Mouse (Mus musculus) lung, adult 2 months (tissue): ENCODE data around the gene Olfr374. TPM values are rescaled to one million over a fixed set of nuclear protein-coding genes. Genes with fewer than 3 reads are reported as not detected.
"Not testable (repeated sequence)": the region's sequence is repeated elsewhere in the genome, so short reads cannot be mapped to it uniquely, and the experiment has no call there.

Source experiments
- DNase-seq: peaks from one replicate; pipeline ENCODE4 v3.0.0; 2022
- H3K4me1 ChIP-seq: fragments of 200-500 bp; 2 replicates; pipeline ENCODE4 v1.6.1; 2011; ENCODE audit warnings: low read length; ENCODE audit not compliant: control insufficient read depth, insufficient read depth
- H3K4me3 ChIP-seq: fragments of 200-500 bp; replicated peaks from 2 replicates; pipeline ENCODE3; 2011; ENCODE audit warnings: low read depth, mild to moderate bottlenecking, control low read depth, low read length; ENCODE audit errors: extremely low read depth
- CTCF ChIP-seq: fragments of 200-500 bp; IDR thresholded peaks from 2 replicates; pipeline ENCODE4 v1.5.1; 2011; ENCODE audit warnings: mild to moderate bottlenecking, low read length, control low read depth; ENCODE audit not compliant: insufficient read depth
- POLR2A ChIP-seq: fragments of 200-500 bp; IDR thresholded peaks from 2 replicates; pipeline ENCODE4 v1.6.1; 2011; ENCODE audit warnings: low read depth, mild to moderate bottlenecking, control low read depth, low read length, borderline replicate concordance; ENCODE audit errors: extremely low read depth
- WGBS: fragments of 180-500 bp; shearing (Covaris S2); methylation state at CpG from one replicate; pipeline ENCODE4 v1.1.7; 2018; 5-methylcytosine and 5-hydroxymethylcytosine counted together
- polyA plus RNA-seq: library from polyadenylated mRNA; depleted of rRNA; stranded (reverse); fragments of >200 nt; gene quantifications from 2 replicates; pipeline ENCODE4 v1.2.3, GENCODE M21; 2012

The Olfr374 gene
- polyA plus RNA-seq, 1 experiment = not detected

DNA sequence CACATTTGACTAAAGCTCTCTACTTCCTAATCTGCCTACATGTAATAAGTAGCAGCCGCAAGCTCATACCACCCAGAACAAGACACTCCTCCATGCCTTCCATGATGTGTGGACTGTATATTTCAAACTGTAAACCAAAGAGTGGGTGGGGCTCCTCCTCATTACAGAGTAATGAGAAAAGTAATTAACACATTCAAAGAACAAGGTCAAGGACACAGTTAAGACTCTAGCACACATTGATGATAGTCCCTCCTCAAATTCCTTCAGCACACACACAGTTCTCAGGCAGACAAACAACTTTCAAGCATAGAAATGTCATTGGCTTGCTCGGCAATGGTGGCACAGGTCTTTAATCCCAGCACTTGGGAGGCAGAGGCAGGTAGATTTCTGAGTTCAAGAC lies 8.4 kb downstream of the Olfr374 start:
- H3K4me1 ChIP-seq = no peaks in the 10 kb centered on the region
- H3K4me3 ChIP-seq = no peak overlapping the region
- no peak for TF ChIP-seq CTCF
- no peak for TF ChIP-seq POLR2A
- DNase-seq = no peak
- 87% methylated on average over 2 of the region's 2 CpGs for WGBS

DNA sequence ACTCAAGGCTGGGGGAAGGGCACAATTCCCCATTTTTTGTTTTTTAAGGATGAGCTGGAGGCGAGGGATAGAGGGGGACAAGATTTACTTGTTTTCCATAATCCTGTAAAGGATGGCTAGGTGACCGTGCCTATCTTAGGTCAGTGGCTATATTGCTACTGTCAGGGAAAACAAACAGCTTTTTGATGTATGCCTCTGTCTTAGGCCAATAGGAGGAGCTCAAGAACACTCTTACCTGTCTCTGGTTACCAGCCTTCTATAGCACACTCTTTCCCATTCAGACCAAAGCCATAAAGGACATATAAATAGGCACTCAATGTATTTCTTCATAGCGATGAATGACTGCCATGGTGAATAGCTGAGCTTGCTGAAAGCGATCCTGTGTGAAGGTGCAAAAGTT lies 11.8 kb downstream of the Olfr374 start:
- TF ChIP-seq POLR2A (no peak), CTCF (no peak)
- 49% methylated on average over 4 of the region's 4 CpGs for WGBS
- Histone ChIP-seq H3K4me3 (no peak overlapping the region), H3K4me1 (no peaks in the 10 kb centered on the region)
- no peak for DNase-seq

DNA sequence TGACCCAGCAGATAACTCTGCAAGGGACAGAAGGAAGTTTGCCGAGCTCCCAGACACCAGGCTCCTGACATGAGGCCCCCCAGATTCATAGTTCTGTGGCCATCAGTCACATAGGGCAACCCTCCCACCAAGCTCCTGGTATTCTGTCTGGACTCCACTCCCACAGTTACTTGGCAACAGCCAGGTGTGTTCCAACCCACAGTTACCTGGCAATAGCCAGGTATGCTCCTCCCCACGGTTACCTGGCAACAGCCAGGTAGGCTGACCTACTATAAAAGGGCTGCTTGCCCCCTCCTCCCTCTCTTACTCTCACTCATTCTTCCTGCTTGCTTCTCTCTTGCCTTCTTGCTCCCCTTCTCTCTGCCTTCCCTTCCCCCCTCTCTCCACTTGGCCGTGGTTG lies 14.6 kb downstream of the Olfr374 start:
- not testable (repeated sequence) for DNase-seq, H3K4me3 ChIP-seq, H3K4me1 ChIP-seq
- 56% methylated on average over 3 of the region's 3 CpGs for WGBS

DNA sequence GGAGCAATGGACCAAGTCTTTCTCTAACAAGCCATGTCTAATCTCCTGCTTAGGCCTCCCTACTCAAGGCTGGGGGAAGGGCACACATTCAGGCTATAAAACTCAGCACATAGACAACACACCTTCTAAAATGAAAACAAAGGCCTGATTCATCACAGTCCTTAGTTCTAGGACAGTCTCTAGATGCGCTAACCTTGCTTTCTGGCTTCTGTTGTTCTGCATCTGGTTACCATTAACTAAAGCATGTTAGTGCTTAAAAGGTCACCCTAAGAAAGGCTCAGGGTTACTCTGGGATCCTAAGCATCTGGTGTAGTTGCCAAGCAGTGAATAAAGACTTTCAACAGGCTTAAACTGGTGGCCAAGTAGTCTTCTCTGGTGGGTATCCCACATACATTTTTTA lies 15.2 kb downstream of the Olfr374 start:
- 89% methylated on average over 1 of the region's 1 CpGs for WGBS
- no peaks in the 10 kb centered on the region for H3K4me1 ChIP-seq
- DNase-seq = no peak
- TF ChIP-seq POLR2A = no peak
- H3K4me3 ChIP-seq = no peak overlapping the region

DNA sequence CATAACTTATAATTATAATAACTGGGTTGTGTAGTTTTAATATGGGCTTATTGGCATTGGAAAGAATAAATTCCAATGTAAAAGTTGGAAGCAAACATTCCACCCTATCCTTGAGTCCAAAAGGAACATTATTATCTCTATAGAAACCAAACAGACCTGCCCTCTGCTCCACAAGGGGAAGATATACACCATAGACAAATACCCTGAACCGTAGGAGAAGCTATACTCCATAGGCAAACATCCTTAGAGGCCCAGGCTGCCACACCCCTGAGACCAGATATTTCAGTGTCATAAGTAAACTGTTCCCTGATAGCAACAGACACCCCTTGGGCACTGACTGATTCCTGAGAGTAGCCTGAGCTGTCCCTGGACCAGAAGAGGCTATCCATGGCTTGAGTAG lies 21.0 kb downstream of the Olfr374 start:
- Histone ChIP-seq H3K4me3 (no peak overlapping the region), H3K4me1 (peaks cover under 1% of the 10 kb centered on the region)
- TF ChIP-seq POLR2A = no peak
- no peak for TF ChIP-seq CTCF
- 26% methylated on average over 1 of the region's 1 CpGs for WGBS
- DNase-seq = no peak

DNA sequence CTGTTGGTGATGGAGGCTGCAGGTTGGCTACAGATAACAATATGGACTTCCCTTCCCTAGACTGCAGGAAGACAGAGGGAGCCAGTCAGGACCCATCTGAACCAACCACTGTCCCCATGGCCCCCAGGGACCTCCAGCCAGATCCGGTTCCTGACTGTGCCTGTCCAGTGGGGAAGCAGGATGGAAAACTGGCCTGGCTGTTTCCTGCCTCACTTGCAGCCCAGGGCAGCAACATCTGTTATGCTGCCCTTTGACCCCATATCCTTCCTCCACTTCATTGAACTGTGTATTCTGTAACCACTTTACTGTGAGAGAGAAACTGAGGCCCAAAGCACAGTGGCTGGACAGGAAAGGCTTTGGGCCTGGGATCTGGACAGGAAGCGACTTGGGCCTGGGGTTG lies 24.4 kb downstream of the Olfr374 start:
- 53% methylated on average over 2 of the region's 2 CpGs for WGBS
- H3K4me1 ChIP-seq = peaks cover 2% of the 10 kb centered on the region
- H3K4me3 ChIP-seq = no peak overlapping the region
- TF ChIP-seq POLR2A (no peak), CTCF (no peak)
- no peak for DNase-seq

DNA sequence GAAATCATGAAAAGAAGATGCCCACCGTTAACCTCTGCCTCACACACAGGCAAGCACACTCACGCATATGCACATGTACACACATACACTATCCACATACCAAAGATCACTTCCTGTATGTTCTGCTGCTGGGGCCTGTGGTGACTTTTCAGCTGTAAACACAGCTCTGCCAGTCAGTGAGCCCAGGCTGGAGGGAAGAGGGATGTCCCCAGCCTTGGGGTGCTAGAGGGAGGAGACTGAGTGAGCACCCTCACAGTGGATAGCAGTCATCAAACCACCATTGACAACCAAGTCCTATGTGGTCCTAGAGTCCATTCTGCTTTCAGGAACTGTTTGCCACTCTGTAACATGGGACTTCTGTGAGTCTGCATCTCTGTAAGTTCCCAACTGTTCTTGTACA lies 25.1 kb downstream of the Olfr374 start:
- no peak for DNase-seq
- no peak overlapping the region for H3K4me3 ChIP-seq
- H3K4me1 ChIP-seq = peaks cover 4% of the 10 kb centered on the region
- TF ChIP-seq POLR2A (no peak), CTCF (no peak)
- 64% methylated on average over 2 of the region's 2 CpGs for WGBS

DNA sequence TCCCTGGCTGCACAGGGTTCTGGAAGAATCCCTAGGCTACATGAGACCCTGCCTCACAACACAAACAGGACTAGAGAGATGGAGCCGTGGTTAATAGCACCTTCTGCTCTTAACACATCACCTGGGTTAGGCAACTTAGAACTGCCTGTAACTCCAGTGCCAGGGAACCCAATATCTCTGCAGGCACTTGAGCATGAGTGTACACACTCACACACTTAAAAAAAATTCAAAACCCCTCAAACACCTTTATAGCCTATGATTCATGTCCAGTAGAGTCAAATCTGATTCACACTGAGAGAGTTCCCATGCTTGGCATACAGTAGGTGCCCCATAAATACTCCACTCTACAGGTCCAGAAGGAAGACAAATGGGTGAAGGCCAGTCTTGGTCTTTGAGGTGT lies 25.6 kb downstream of the Olfr374 start:
- peaks cover 7% of the 10 kb centered on the region for H3K4me1 ChIP-seq
- WGBS = 58% methylated on average over 1 of the region's 1 CpGs
- H3K4me3 ChIP-seq = no peak overlapping the region
- no peak for DNase-seq
- no peak for TF ChIP-seq POLR2A
- no peak for TF ChIP-seq CTCF

DNA sequence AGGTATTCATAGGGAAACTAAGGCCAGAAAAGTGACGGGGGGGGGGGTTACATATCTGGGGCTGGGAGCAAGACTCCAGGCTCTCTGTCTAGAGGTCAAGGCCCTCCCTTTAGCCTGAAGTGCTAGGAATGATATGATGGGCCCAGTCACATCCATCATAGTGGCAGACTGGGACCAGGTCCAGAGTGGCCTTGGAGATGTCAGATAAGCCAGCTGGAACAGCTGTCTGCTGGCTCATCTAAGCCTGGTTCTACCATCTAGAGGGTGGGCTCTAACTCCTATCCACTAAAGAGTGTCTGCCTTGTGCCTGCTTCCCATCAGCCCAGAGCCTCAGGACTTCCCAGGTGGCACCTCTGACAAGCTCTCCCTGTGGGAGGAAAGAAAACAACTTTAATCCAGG lies 26.1 kb downstream of the Olfr374 start:
- TF ChIP-seq CTCF (no peak), POLR2A (no peak)
- WGBS = 61% methylated on average over 1 of the region's 1 CpGs
- no peak for DNase-seq
- peaks cover 10% of the 10 kb centered on the region for H3K4me1 ChIP-seq
- H3K4me3 ChIP-seq = no peak overlapping the region

DNA sequence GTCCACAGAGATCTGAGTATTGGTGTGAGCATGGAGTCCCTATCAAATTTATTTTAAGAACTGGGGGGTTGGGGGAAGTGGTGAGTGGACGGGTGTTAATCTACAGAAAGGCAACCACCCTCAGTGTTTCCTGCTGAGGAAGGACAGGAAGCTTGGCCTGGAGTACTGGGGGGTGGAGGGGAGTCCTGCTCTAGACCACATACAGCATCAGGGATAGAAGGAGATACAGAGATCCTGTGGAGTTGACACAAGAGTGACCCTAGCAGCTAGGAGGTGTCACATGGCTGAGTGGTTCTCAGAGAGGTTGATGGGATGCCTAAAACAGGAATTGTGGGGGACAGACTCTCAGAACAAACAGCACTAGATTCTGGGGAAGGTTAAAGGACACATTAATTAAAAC lies 26.7 kb downstream of the Olfr374 start:
- 25% methylated on average over 1 of the region's 1 CpGs for WGBS
- DNase-seq = no peak
- TF ChIP-seq POLR2A (no peak), CTCF (no peak)
- H3K4me3 ChIP-seq = no peak overlapping the region
- peaks cover 10% of the 10 kb centered on the region for H3K4me1 ChIP-seq
